Mouse (Mus musculus) E14TG2a.4 (cell line): ENCODE results near the gene Olfr263.

ENCODE experiments used
- H3K27me3 ChIP-seq: 2 replicates; pipeline ENCODE4 v1.6.1; 2014; ENCODE audit warnings: low read length, control low read depth; ENCODE audit not compliant: insufficient read depth
- H3K36me3 ChIP-seq: 2 replicates; pipeline ENCODE4 v1.6.1; 2014; ENCODE audit warnings: low read length, control low read depth; ENCODE audit not compliant: insufficient read depth
- H3K4me1 ChIP-seq: replicated peaks from 2 replicates; pipeline ENCODE4 v1.6.1; 2014; ENCODE audit warnings: low read depth, low read length, control low read depth
- H3K4me3 ChIP-seq: replicated peaks from 2 replicates; pipeline ENCODE4 v1.5.1; 2014; ENCODE audit warnings: mild to moderate bottlenecking, low read length
- H3K9me3 ChIP-seq: 2 replicates; pipeline ENCODE4 v1.6.1; 2014; ENCODE audit warnings: low read length, control low read depth
- CTCF ChIP-seq: conservative IDR thresholded peaks from 2 replicates; pipeline ENCODE4 v1.5.1; 2014; ENCODE audit warnings: low read length
- NANOG ChIP-seq: IDR thresholded peaks from 2 replicates; pipeline ENCODE4 v1.6.1; 2014; ENCODE audit warnings: borderline replicate concordance, low read length, mixed read lengths
- POU5F1 ChIP-seq: IDR thresholded peaks from 2 replicates; pipeline ENCODE4 v1.6.1; 2014; ENCODE audit warnings: low read length, borderline replicate concordance

The Olfr263 gene

GRCm38 (mm10) chr13:21173072-21173471 lies 43.6 kb downstream of the Olfr263 start:
- H3K4me1 ChIP-seq: peaks cover 57% of the 10 kb centered on the region
- H3K36me3 ChIP-seq: no peaks in the 10 kb centered on the region
- peak overlapping the region; percentile 80 for H3K4me3 ChIP-seq
- no peaks in the 10 kb centered on the region for H3K27me3 ChIP-seq
- no peaks in the 10 kb centered on the region for H3K9me3 ChIP-seq
- TF ChIP-seq CTCF: no peak
- no peak for TF ChIP-seq POU5F1

DNA sequence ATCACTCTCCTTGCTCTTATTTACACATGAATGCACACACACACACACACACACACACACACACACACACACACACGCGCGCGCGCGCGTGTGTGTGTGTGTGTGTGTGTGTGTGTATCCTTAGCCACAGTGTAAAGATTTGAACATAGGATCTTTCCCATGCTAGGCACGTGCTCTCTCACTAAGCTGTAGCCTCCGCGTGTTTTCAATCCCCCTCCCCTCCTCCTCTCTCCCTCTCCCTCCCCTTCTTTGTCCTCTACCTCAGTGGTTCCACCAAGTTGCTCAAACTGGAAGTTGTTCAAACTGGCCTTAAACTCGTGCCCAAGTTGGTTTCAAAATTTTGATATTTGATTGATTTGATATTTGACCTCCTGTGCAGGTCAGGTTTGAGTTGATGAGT lies 47.3 kb downstream of the Olfr263 start:
- Histone ChIP-seq H3K27me3 (no peaks in the 10 kb centered on the region), H3K4me1 (peaks cover 54% of the 10 kb centered on the region), H3K9me3 (no peaks in the 10 kb centered on the region), H3K36me3 (peaks cover 8% of the 10 kb centered on the region), H3K4me3 (no peak overlapping the region)
- TF ChIP-seq NANOG (no peak), POU5F1 (no peak), CTCF (no peak)

DNA sequence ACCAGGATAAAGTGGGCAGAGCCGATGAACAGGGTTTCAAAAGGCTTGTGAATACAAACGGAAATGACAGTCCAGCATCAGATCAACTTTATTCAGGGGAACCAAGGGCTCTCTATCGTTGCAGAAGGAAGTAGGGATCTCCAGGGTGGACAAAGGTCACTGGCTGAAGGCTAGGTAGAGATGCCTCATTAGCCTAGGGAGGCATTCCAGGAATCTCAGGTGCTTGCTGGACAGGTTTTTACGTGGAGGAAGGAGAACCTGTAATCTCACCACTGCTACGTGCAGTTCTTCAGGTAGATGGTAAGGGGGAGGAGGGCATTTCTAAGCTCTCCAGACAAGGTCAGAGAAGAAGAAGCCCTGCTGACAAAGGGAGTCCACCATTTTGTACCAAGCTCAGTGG lies 48.2 kb downstream of the Olfr263 start:
- Histone ChIP-seq H3K27me3 (no peaks in the 10 kb centered on the region), H3K36me3 (peaks cover 18% of the 10 kb centered on the region), H3K9me3 (no peaks in the 10 kb centered on the region), H3K4me1 (peaks cover 63% of the 10 kb centered on the region), H3K4me3 (peak overlapping the region; percentile 24; the same call in 1 of the 2 replicates)
- no peak for TF ChIP-seq POU5F1
- TF ChIP-seq NANOG: no peak
- no peak; the same call in 1 of the 2 replicates for TF ChIP-seq CTCF

DNA sequence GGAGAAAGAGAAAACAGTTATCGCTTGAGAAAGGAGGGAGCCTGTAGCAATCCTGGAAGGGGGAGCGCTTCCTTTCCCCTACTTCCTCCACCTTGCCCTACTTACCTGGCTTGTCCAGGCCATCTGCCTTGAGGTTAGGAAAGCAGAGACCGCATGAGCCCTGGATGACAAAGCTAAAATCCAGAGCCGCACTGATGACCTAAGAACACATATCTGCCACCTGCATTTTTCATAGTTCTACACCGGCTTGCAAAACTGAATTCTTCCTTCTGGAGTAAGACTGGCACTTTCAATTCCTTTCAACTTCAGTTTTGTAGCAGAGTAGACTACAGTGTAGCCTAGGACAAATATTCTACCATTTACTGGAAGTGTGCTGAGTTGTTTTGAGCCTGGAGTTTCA lies 48.9 kb downstream of the Olfr263 start:
- H3K4me1 ChIP-seq: peaks cover 68% of the 10 kb centered on the region
- no peaks in the 10 kb centered on the region for H3K9me3 ChIP-seq
- TF ChIP-seq CTCF: no peak
- TF ChIP-seq POU5F1: no peak
- no peak for TF ChIP-seq NANOG
- H3K27me3 ChIP-seq: no peaks in the 10 kb centered on the region
- H3K36me3 ChIP-seq: peaks cover 25% of the 10 kb centered on the region
- H3K4me3 ChIP-seq: peak overlapping the region; percentile 98

DNA sequence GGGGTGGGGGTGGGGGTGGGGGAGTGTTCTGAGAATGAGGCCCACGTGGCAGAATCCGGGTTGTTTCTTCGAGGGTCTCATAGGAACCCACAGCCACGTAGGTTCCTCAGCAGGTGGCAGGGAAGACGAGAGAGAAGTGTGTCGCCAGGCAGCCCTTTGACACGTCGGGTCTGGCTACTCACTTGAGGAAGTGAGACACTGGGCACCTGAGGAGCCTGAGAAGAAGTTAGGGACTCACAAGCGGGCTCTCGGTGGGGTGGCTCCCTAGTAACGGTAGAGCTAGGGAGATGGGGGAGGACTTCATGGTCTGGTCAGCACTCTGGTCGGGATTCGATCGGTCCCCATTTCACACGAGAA lies 49.9 kb downstream of the Olfr263 start, which contains the start of gene Trim27:
Gene Trim27 (plus strand): TSS at position 79 of the 357 bp plus-strand sequence.
- H3K36me3 ChIP-seq: peaks cover 34% of the 10 kb centered on the region
- H3K27me3 ChIP-seq: no peaks in the 10 kb centered on the region
- H3K4me1 ChIP-seq: peaks cover 68% of the 10 kb centered on the region
- no peak for TF ChIP-seq POU5F1
- H3K4me3 ChIP-seq: peak within 1 kb of the TSS; percentile 98
- H3K9me3 ChIP-seq: no peaks in the 10 kb centered on the region

DNA sequence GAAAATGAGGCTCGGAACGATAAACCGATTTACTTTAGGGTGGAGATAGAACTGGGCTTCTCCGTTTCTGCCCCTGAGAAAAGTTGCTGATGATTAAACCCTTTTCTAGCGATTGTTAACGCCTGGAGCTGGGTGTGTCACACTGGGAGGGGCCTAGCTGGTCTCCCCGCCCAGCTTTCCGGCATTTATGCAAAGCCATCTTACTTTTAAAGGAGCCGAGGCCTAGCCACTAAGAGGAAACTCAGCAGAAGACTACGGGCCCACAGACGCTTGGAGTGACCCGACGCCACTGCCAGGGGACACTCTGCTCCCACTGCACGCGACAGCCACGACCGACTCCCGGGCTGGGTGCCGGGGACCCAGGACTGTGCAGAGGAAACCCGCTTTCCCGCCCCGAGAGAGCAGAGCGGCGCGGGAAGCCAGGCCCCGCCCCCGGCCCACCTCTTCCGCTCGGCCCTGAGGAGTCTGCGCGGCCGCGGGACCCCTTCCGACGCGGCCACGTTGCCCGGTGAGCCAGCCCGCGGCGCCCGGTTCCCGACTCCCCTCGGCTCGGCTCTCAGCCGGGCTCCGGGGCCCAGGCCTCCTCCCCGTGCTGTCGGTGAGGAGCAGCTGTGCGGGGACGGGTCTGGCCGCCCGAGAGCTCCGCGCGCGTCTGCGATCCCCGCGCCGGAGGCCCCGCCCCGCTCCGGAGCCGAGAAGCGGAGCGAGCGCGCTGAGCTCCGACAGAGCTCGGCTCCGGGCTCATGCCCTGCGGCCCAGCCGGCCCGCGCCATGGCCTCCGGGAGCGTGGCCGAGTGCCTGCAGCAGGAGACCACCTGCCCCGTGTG lies 50.5 kb downstream of the Olfr263 start:
- Histone ChIP-seq H3K4me3 (peak overlapping the region; percentile 98), H3K27me3 (no peaks in the 10 kb centered on the region), H3K36me3 (peaks cover 40% of the 10 kb centered on the region), H3K4me1 (peaks cover 68% of the 10 kb centered on the region), H3K9me3 (no peaks in the 10 kb centered on the region)
- TF ChIP-seq CTCF: no peak
- TF ChIP-seq POU5F1: peak; percentile 55; the same call in 1 of the 2 replicates
- TF ChIP-seq NANOG: no peak

GRCm38 (mm10) chr13:21180551-21181530 lies 51.4 kb downstream of the Olfr263 start:
- Histone ChIP-seq H3K27me3 (no peaks in the 10 kb centered on the region), H3K4me3 (peak overlapping the region; percentile 98), H3K9me3 (no peaks in the 10 kb centered on the region), H3K36me3 (peaks cover 49% of the 10 kb centered on the region), H3K4me1 (peaks cover 75% of the 10 kb centered on the region)
- TF ChIP-seq NANOG (no peak), POU5F1 (no peak)

DNA sequence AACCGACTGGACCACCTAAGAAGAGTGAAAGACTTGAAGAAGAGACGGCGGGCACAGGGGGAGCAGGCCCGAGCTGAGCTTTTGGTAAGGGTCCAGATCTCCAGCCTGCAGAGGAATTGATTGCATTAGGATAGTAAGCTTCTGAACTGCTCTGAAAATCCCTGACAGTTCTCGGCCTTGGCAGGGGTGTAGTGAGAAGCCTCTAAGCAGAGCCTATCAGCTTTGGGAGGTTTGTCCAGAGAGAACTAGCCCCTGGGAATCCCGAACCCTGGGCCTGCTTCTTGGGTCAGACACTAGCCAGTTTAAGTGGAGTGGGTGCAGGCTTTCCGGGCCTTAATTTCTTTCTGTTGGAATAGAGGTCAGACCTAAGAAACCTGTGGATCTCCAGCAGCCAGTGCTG lies 52.6 kb downstream of the Olfr263 start:
- Histone ChIP-seq H3K4me3 (peak overlapping the region; percentile 98), H3K36me3 (peaks cover 61% of the 10 kb centered on the region), H3K4me1 (peaks cover 77% of the 10 kb centered on the region), H3K27me3 (no peaks in the 10 kb centered on the region), H3K9me3 (no peaks in the 10 kb centered on the region)
- TF ChIP-seq NANOG (no peak), CTCF (no peak), POU5F1 (no peak)
